Mouse (Mus musculus) embryo, embryonic 10.5 days (tissue): ENCODE measurements at regions not wholly inside any gene's neighbourhood (a gene's known extent, or its start where the extent isn't known, plus 50 kb on each side); places are given as distances from the start of the nearest gene placed in this dataset.
A peak's percentile ranks its signal among the peaks of the same experiment; 100 is the strongest.
"Not testable (repeated sequence)": the region's sequence is repeated elsewhere in the genome, so short reads cannot be mapped to it uniquely, and the experiment has no call there.

ENCODE experiments used
- DNase-seq: peaks from one replicate; pipeline ENCODE4 v3.0.0-alpha.2; 2015; ENCODE audit warnings: low spot score

- DNase-seq, result peak; percentile 15
Measured at GRCm38 (mm10) chr11:13605152-13605697, 993.9 kb upstream of the Pom121l12 start.

- no peak for DNase-seq
Measured at GRCm38 (mm10) chr11:13584726-13585125, 1014.4 kb upstream of the Pom121l12 start.

GRCm38 (mm10) chr11:13555267-13555666 lies 1043.8 kb upstream of the Pom121l12 start:
- DNase-seq, result no peak

- DNase-seq, result not testable (repeated sequence)
Measured at GRCm38 (mm10) chr11:13519618-13520017, 1054.9 kb upstream of the Cobl start.

- DNase-seq, result not testable (repeated sequence)
Measured at GRCm38 (mm10) chr11:13510914-13511313, 1046.2 kb upstream of the Cobl start.

GRCm38 (mm10) chr11:13485971-13486370 lies 1021.2 kb upstream of the Cobl start:
- no peak for DNase-seq

- not testable (repeated sequence) for DNase-seq
Measured at GRCm38 (mm10) chr11:13451516-13451915, 986.8 kb upstream of the Cobl start.

- DNase-seq, result no peak
Measured at GRCm38 (mm10) chr11:13436433-13436832, 971.7 kb upstream of the Cobl start.

- not testable (repeated sequence) for DNase-seq
Measured at GRCm38 (mm10) chr11:13417881-13418280, 953.1 kb upstream of the Cobl start.
